Comparison of ENCODE assay signal across 22 mouse cellular contexts in genomic region chr11:44822312-44822711, GRCm38 (mm10).
DNase-seq lines count a peak whose midpoint lies in the region; ATAC-seq and TF ChIP-seq lines count a peak whose summit lies in the region.
"Had no signal": no experiment of that assay in that cellular context is flagged by ENCODE, and none has a peak within 500 bp of the region (broad histone marks: within the 10 kb centered on the region; RNA-seq: fewer than 3 reads in every experiment).

No protein-coding gene starts in this region.

- no peak for TF ChIP-seq POLR2A in brain, embryonic 14.5 days (IDR thresholded peaks at IDR 0.05; ENCODE audit: borderline replicate concordance, extremely low read depth, insufficient read depth, insufficient read length, poor library complexity, severe bottlenecking)

- peaks cover 31% of the 10 kb centered on the region for H3K27me3 ChIP-seq in forebrain, embryonic 13.5 days
- H3K27me3 ChIP-seq in forebrain, embryonic 11.5 days (ENCODE audit: control insufficient read depth, insufficient read depth, low read length) = no peaks in the 10 kb centered on the region
- H3K27me3 ChIP-seq in forebrain, embryonic 15.5 days = peaks cover 40% of the 10 kb centered on the region
- H3K27me3 ChIP-seq in forebrain, postnatal 0 days (ENCODE audit: insufficient read depth, low read length) = peaks cover 17% of the 10 kb centered on the region
- H3K27me3 ChIP-seq: CH12.LX; embryonic facial prominence, embryonic 12.5 days; Patski had no signal

- H3K36me3 ChIP-seq in forebrain, embryonic 13.5 days (ENCODE audit: poor library complexity, severe bottlenecking) = no peaks in the 10 kb centered on the region
- H3K36me3 ChIP-seq in forebrain, embryonic 11.5 days (ENCODE audit: control insufficient read depth, insufficient read depth, low read length) = no peaks in the 10 kb centered on the region
- H3K36me3 ChIP-seq in forebrain, embryonic 15.5 days = no peaks in the 10 kb centered on the region
- H3K36me3 ChIP-seq in forebrain, postnatal 0 days (ENCODE audit: insufficient read depth) = no peaks in the 10 kb centered on the region
- H3K36me3 ChIP-seq: embryonic facial prominence, embryonic 12.5 days; G1E had no signal

- no peak overlapping the region for H3K9ac ChIP-seq in forebrain, embryonic 13.5 days
- no peak overlapping the region for H3K9ac ChIP-seq in forebrain, embryonic 11.5 days (ENCODE audit: low read length)
- no peak overlapping the region for H3K9ac ChIP-seq in forebrain, embryonic 15.5 days (replicated peaks)
- H3K9ac ChIP-seq in forebrain, postnatal 0 days = no peak overlapping the region
- H3K9ac ChIP-seq: embryonic facial prominence, embryonic 12.5 days had no signal

- peak; percentile 57; the same call in 1 of the 2 replicates for ATAC-seq in forebrain, embryonic 13.5 days
- ATAC-seq in forebrain, embryonic 11.5 days (replicated peaks; ENCODE audit: low FRiP score) = no peak
- ATAC-seq in forebrain, embryonic 15.5 days (replicated peaks) = peak; percentile 67; the same call in 1 of the 2 replicates
- no peak for ATAC-seq in forebrain, postnatal 0 days
- ATAC-seq: activated CD4-positive, CD25-positive, alpha-beta regulatory T cell, adult 4 months; CD4-positive, CD25-positive, alpha-beta regulatory T cell, adult 4 months; Patski had no signal

- DNase-seq in forebrain, embryonic 11.5 days (ENCODE audit: low spot score) = no peak
- no peak for DNase-seq in forebrain, postnatal 0 days
- peak; percentile 71 for DNase-seq in brain, embryonic 14.5 days (ENCODE audit: low read depth)
- DNase-seq: adrenal gland, adult 8-10 months; adrenal gland, postnatal 14 days; adrenal gland, postnatal 36 days; B cell, adult 2 months; cerebellum, adult 11 months; cerebellum, adult 18-20 months; cerebellum, adult 8-10 months; cerebellum, adult 9-11 months; cerebellum, postnatal 14 days; cerebellum, postnatal 36 days; embryo, embryonic 11 days had no signal

- no peaks in the 10 kb centered on the region for H3K9me3 ChIP-seq in forebrain, embryonic 13.5 days (replicated peaks)
- no peaks in the 10 kb centered on the region for H3K9me3 ChIP-seq in forebrain, embryonic 11.5 days (ENCODE audit: control insufficient read depth, low read length)
- no peaks in the 10 kb centered on the region for H3K9me3 ChIP-seq in forebrain, embryonic 15.5 days
- no peaks in the 10 kb centered on the region for H3K9me3 ChIP-seq in forebrain, postnatal 0 days (ENCODE audit: low read length)
- H3K9me3 ChIP-seq: embryonic facial prominence, embryonic 12.5 days; G1E had no signal

- no peak overlapping the region for H3K27ac ChIP-seq in forebrain, embryonic 13.5 days
- H3K27ac ChIP-seq in forebrain, embryonic 11.5 days (ENCODE audit: low read depth, low read length) = no peak overlapping the region
- no peak overlapping the region for H3K27ac ChIP-seq in forebrain, embryonic 15.5 days (replicated peaks)
- no peak overlapping the region for H3K27ac ChIP-seq in forebrain, postnatal 0 days (ENCODE audit: low read depth, low read length)
- H3K27ac ChIP-seq: embryonic facial prominence, embryonic 12.5 days had no signal

- H3K4me3 ChIP-seq in forebrain, embryonic 13.5 days = no peak overlapping the region
- no peak overlapping the region for H3K4me3 ChIP-seq in forebrain, embryonic 11.5 days (ENCODE audit: low read depth, low read length)
- H3K4me3 ChIP-seq in forebrain, embryonic 15.5 days = no peak overlapping the region
- no peak overlapping the region for H3K4me3 ChIP-seq in forebrain, postnatal 0 days (ENCODE audit: low read depth, low read length)
- H3K4me3 ChIP-seq: embryonic facial prominence, embryonic 12.5 days had no signal

- no peak for TF ChIP-seq CTCF in forebrain, postnatal 0 days (IDR thresholded peaks at IDR 0.05; ENCODE audit: low read depth)
- TF ChIP-seq CTCF in brain, embryonic 14.5 days (IDR thresholded peaks at IDR 0.05; ENCODE audit: borderline replicate concordance, extremely low read depth, insufficient read depth, insufficient read length) = no peak

- H3K4me2 ChIP-seq in forebrain, embryonic 13.5 days = no peak overlapping the region
- no peak overlapping the region for H3K4me2 ChIP-seq in forebrain, embryonic 11.5 days (ENCODE audit: low read depth, low read length, severe bottlenecking)
- no peak overlapping the region for H3K4me2 ChIP-seq in forebrain, embryonic 15.5 days (replicated peaks)
- H3K4me2 ChIP-seq in forebrain, postnatal 0 days (ENCODE audit: low read depth) = no peak overlapping the region
- H3K4me2 ChIP-seq: embryonic facial prominence, embryonic 12.5 days had no signal

- H3K4me1 ChIP-seq in forebrain, embryonic 13.5 days = no peaks in the 10 kb centered on the region
- no peaks in the 10 kb centered on the region for H3K4me1 ChIP-seq in forebrain, embryonic 11.5 days (replicated peaks; ENCODE audit: control insufficient read depth, insufficient read depth, low read length)
- no peaks in the 10 kb centered on the region for H3K4me1 ChIP-seq in forebrain, embryonic 15.5 days
- no peaks in the 10 kb centered on the region for H3K4me1 ChIP-seq in forebrain, postnatal 0 days (ENCODE audit: insufficient read depth)
- H3K4me1 ChIP-seq: embryonic facial prominence, embryonic 12.5 days had no signal

Comparison
In these comparisons a context has a peak if more than half of its experiments do, and no peak if none do; other contexts are left out.
1. ATAC-seq: peak in forebrain, embryonic 13.5 days (single experiment) and forebrain, embryonic 15.5 days (single experiment); none in forebrain, embryonic 11.5 days (single experiment) and forebrain, postnatal 0 days (single experiment).